Mouse (Mus musculus) thymus, adult 2 months (tissue): ENCODE measurements around the gene Dld.

ENCODE experiments used
- CTCF ChIP-seq: fragments of 200-500 bp; IDR thresholded peaks from 2 replicates; pipeline ENCODE4 v1.5.1; 2012; ENCODE audit warnings: mild to moderate bottlenecking, control low read depth, low read length, moderate library complexity, borderline replicate concordance; ENCODE audit not compliant: control insufficient read depth, poor library complexity, insufficient read depth; ENCODE audit errors: extremely low read depth
- POLR2A ChIP-seq: fragments of 200-500 bp; IDR thresholded peaks from 2 replicates; pipeline ENCODE4 v1.6.1; 2012; ENCODE audit warnings: mild to moderate bottlenecking, low read length, control low read depth, moderate library complexity; ENCODE audit not compliant: control insufficient read depth, poor library complexity, insufficient read depth; ENCODE audit errors: extremely low read depth

GRCm38 (mm10) chr12:31307756-31308155 lies 43.5 kb downstream of the Dld start:
- TF ChIP-seq POLR2A (no peak), CTCF (no peak)
